Mouse (Mus musculus) thymus, adult 2 months (tissue): ENCODE measurements at regions not wholly inside any gene's neighbourhood (a gene's known extent, or its start where the extent isn't known, plus 50 kb on each side); places are given as distances from the start of the nearest gene placed in this dataset.
A peak's percentile ranks its signal among the peaks of the same experiment; 100 is the strongest.

Experiments used
- DNase-seq: peaks from one replicate; pipeline ENCODE4 v3.0.0; 2021
- H3K27ac ChIP-seq: fragments of 200-500 bp; 2 replicates; pipeline ENCODE4 v1.5.1; 2012; ENCODE audit warnings: low read length, control low read depth; ENCODE audit not compliant: control insufficient read depth, insufficient read depth
- H3K27me3 ChIP-seq: fragments of 200-500 bp; 2 replicates; pipeline ENCODE4 v1.6.1; 2012; ENCODE audit warnings: mild to moderate bottlenecking, low read length, moderate library complexity, mixed read lengths; ENCODE audit not compliant: control insufficient read depth, insufficient read depth
- H3K36me3 ChIP-seq: fragments of 200-500 bp; 2 replicates; pipeline ENCODE4 v1.6.1; 2012; ENCODE audit warnings: mild to moderate bottlenecking, low read length, moderate library complexity; ENCODE audit not compliant: control insufficient read depth, insufficient read depth
- H3K4me1 ChIP-seq: fragments of 200-500 bp; replicated peaks from 2 replicates; pipeline ENCODE4 v1.6.1; 2012; ENCODE audit warnings: low read length; ENCODE audit not compliant: control insufficient read depth, insufficient read depth
- H3K4me3 ChIP-seq: fragments of 200-500 bp; 2 replicates; pipeline ENCODE4 v1.5.1; 2012; ENCODE audit warnings: mild to moderate bottlenecking, low read length, control low read depth, moderate library complexity; ENCODE audit not compliant: control insufficient read depth, insufficient read depth
- CTCF ChIP-seq: fragments of 200-500 bp; IDR thresholded peaks from 2 replicates; pipeline ENCODE4 v1.5.1; 2012; ENCODE audit warnings: mild to moderate bottlenecking, control low read depth, low read length, moderate library complexity, borderline replicate concordance; ENCODE audit not compliant: control insufficient read depth, poor library complexity, insufficient read depth; ENCODE audit errors: extremely low read depth
- POLR2A ChIP-seq: fragments of 200-500 bp; IDR thresholded peaks from 2 replicates; pipeline ENCODE4 v1.6.1; 2012; ENCODE audit warnings: mild to moderate bottlenecking, low read length, control low read depth, moderate library complexity; ENCODE audit not compliant: control insufficient read depth, poor library complexity, insufficient read depth; ENCODE audit errors: extremely low read depth
- WGBS: fragments of 180-500 bp; shearing (Covaris S2); methylation state at CpG from one replicate; pipeline ENCODE4 v1.1.7; 2018; 5-methylcytosine and 5-hydroxymethylcytosine counted together

DNA sequence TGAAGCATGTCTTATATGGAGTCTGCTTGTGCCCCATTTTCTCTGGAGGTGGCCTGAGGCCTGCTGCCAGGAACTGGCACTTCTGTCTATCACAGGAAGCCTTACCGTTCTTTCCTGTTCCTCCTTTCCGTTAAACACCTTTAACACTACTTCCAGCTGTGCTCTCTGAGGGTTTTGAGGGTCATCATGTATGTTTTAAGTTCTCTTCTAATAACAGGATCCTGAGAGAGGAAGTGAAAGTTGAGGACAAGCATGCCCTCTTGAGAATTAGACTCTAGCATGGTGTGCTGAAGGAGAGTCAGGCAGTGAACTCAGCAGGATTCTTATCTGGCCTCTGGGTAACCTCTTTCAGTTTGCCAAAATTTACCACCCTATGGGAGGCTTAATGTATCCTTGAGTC is 418.0 kb upstream of the 9430069I07Rik start:
- 17% methylated on average over 2 of the region's 2 CpGs for WGBS
- Histone ChIP-seq H3K4me3 (no peak overlapping the region), H3K27ac (no peak overlapping the region), H3K27me3 (no peaks in the 10 kb centered on the region), H3K36me3 (no peaks in the 10 kb centered on the region), H3K4me1 (no peaks in the 10 kb centered on the region)
- TF ChIP-seq CTCF: no peak
- no peak for TF ChIP-seq POLR2A
- DNase-seq: no peak

DNA sequence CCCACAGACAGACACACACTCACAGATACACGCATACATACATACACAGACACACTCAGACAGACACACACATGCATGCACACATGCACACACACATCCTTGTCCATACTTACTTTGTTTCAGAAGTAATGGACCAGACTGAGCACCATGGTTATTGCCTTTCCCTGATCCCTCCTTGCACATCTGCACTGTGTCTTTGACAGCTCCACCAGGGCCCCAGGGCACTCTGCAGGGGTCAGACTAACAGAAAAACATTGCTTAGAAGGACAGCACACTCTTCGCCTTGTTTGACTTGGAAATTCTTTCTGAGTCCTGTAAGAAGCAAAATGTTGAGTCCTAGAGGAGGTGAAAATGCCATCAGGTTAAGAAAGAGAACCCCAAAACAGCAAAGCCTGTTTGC is 394.1 kb upstream of the 9430069I07Rik start:
- H3K27me3 ChIP-seq: no peaks in the 10 kb centered on the region
- no peaks in the 10 kb centered on the region for H3K36me3 ChIP-seq
- no peak overlapping the region for H3K27ac ChIP-seq
- no peak for TF ChIP-seq POLR2A
- TF ChIP-seq CTCF: no peak
- no peak overlapping the region for H3K4me3 ChIP-seq
- WGBS: 91% methylated on average over 2 of the region's 2 CpGs
- no peak for DNase-seq
- no peaks in the 10 kb centered on the region for H3K4me1 ChIP-seq

DNA sequence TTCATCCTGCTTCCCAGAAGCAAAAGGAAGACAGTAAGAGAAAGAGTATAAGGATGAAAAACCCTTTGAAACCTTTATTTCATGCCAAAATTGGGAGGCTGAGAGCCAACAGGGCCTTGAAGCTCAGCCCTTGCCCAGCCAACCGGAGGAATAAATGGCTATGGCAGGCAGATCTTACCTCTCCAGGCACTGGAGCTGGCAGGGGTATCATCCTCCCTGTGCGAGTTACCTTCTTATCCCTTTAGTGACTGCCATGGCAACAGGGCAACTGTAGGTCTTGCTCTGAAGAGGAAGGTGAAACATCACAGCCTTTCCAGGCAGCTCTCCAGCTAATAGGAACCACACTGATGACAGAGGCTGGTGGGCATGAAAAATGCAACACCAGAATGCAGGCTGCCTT is 393.3 kb upstream of the 9430069I07Rik start:
- TF ChIP-seq POLR2A: no peak
- no peak for TF ChIP-seq CTCF
- Histone ChIP-seq H3K4me3 (no peak overlapping the region), H3K27me3 (no peaks in the 10 kb centered on the region), H3K27ac (no peak overlapping the region), H3K36me3 (no peaks in the 10 kb centered on the region), H3K4me1 (no peaks in the 10 kb centered on the region)
- 93% methylated on average over 2 of the region's 2 CpGs for WGBS
- DNase-seq: no peak

GRCm38 (mm10) chr15:34747111-34747510 is 389.4 kb upstream of the 9430069I07Rik start:
- DNase-seq: no peak
- Histone ChIP-seq H3K27ac (no peak overlapping the region), H3K4me3 (no peak overlapping the region), H3K27me3 (no peaks in the 10 kb centered on the region), H3K36me3 (no peaks in the 10 kb centered on the region), H3K4me1 (no peaks in the 10 kb centered on the region)
- WGBS: 84% methylated on average over 4 of the region's 4 CpGs
- no peak for TF ChIP-seq CTCF

GRCm38 (mm10) chr15:34743130-34743782 is 385.6 kb upstream of the 9430069I07Rik start:
- H3K27me3 ChIP-seq: no peaks in the 10 kb centered on the region
- peak; percentile 62; the same call in 1 of the 2 replicates for TF ChIP-seq CTCF
- no peak for TF ChIP-seq POLR2A
- no peaks in the 10 kb centered on the region for H3K36me3 ChIP-seq
- WGBS: 40% methylated on average over 15 of the region's 15 CpGs
- no peak overlapping the region for H3K27ac ChIP-seq
- DNase-seq: peak; percentile 54
- H3K4me3 ChIP-seq: no peak overlapping the region
- no peaks in the 10 kb centered on the region for H3K4me1 ChIP-seq

- no peak overlapping the region for H3K4me3 ChIP-seq
- no peak for DNase-seq
- TF ChIP-seq POLR2A (no peak), CTCF (no peak)
- no peaks in the 10 kb centered on the region for H3K27me3 ChIP-seq
- no peak overlapping the region for H3K27ac ChIP-seq
- H3K4me1 ChIP-seq: no peaks in the 10 kb centered on the region
- no peaks in the 10 kb centered on the region for H3K36me3 ChIP-seq
- 93% methylated on average over 4 of the region's 4 CpGs for WGBS
Observed at GRCm38 (mm10) chr15:34741488-34741887, 383.8 kb upstream of the 9430069I07Rik start.
